Mouse (Mus musculus): Measurements from ENCODE around the gene Slc1a5.

Gene Slc1a5

DNA sequence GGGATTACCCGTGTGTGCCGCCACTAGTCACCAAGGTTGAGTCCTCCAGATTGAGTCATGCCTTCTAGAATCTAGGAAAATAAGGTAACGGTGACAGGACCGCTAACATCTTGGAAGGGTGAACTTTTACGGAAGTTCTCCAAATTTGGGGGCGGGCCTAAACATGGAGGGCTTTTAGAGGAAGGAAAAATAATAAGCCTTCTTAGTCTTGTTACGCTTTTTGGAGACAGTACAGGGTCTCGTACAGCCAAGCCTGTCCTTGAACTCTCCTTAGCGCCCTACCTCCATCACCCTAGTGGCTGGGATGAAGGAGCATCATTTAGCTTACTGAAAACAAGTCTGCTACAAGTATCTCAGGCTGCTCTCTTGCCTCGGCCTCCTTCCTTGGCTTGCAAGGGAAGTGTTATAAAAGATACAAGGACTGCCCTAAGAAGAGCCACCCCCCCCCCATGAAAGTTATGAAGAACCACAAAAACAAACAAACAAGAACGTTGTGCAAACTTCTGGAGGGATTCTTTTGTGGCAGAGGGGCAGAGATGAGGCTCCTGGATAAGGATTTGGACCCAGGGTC, 1.5 kb downstream of the Slc1a5 start:
- no peak for DNase-seq (ENCODE audit: low spot score in 2 of 2)

GRCm38 (mm10) chr7:16783224-16783688, 2.1 kb downstream of the Slc1a5 start:
- DNase-seq (ENCODE audit: low spot score in 2 of 2) = peak; percentile 32 to 47

- DNase-seq (ENCODE audit: low spot score in 2 of 2) = peak; percentile 42 to 66
These were observed 2.7 kb downstream of the Slc1a5 start for GRCm38 (mm10) chr7:16783758-16784415.

GRCm38 (mm10) chr7:16784498-16784976, 3.4 kb downstream of the Slc1a5 start:
- no peak for DNase-seq (ENCODE audit: low spot score in 2 of 2)

GRCm38 (mm10) chr7:16785541-16786083, 4.5 kb downstream of the Slc1a5 start:
- DNase-seq (ENCODE audit: low spot score in 2 of 2) = peak in 1 of 2 experiments; percentile 15

DNA sequence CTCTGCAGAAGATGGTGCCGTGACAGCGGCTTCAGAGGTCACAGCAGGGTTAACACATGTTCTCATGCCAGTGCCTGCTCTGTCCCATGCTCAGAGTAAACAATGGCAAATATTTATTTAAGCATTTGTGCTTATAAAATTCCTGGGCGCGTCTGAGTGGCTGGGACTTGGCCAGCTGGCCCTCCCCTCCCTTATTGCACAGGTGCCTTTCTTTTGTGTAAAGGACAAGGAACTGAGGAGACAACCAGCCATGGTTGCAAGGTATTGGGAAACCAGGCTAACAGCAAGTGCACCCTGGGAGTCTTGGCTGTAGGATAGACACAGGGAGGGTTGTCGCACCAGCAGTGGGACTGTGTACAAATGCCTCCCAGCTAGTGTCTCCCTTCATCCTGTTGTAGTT, 11.2 kb downstream of the Slc1a5 start:
- no peak for DNase-seq (ENCODE audit: low spot score in 2 of 2)

DNA sequence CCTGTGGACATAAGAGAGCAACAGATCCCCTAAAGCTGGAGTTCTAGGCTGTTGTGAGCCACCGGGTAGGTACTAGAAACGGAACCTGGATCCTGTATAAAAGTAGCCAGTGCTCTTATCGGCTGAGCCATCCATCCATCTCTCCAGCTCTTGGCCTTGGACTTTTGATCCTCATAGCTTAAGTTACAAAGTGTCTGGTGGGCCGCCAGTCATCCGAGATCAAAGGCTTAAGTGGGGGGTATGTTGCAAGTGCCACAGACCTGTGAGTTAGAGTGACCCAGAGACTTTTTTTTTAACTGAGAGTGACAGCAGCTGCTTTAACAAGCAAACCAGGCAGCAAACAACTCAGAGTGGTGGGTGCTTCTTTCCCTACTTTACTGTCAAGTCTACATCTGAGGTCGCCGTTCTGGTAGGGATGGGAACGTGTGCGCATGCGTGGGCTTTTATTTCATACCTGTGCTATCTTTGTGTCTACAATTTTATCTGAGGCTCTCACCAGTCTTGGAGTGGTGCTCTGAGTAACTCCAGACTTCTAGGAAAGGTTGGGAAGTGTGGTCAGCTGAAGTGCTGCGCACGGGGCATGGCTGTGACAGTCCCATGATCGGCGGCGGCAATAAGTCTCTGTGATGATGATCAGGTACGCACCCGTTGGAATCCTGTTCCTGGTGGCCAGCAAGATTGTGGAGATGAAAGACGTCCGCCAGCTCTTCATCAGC, 12.0 kb downstream of the Slc1a5 start:
- DNase-seq (ENCODE audit: low spot score in 2 of 2) = no peak

GRCm38 (mm10) chr7:16794886-16795285, 13.7 kb downstream of the Slc1a5 start:
- DNase-seq (ENCODE audit: low spot score in 2 of 2) = no peak

GRCm38 (mm10) chr7:16804409-16805028, 23.4 kb downstream of the Slc1a5 start:
- DNase-seq (ENCODE audit: low spot score in 2 of 2) = no peak

DNA sequence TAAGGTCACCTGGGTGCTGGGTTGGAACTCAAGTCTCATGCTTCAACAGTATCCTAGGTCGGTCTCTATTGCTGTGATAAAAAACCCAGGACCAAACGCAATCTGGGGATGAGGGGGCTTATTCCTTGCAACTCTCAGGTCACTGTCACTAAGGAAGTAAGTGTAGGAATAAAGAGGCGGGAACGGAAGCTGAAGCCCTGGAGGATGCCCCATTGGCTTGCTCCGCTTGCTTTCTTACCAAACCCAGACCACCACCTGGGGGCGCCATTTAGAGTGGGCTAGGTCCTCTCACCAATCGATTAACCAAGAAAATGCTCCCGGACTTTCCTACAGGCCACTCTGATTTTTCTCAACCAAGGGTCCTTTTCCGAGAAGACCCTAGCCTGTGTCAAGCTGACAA, 26.8 kb downstream of the Slc1a5 start:
- no peak for DNase-seq (ENCODE audit: low spot score in 2 of 2)

DNA sequence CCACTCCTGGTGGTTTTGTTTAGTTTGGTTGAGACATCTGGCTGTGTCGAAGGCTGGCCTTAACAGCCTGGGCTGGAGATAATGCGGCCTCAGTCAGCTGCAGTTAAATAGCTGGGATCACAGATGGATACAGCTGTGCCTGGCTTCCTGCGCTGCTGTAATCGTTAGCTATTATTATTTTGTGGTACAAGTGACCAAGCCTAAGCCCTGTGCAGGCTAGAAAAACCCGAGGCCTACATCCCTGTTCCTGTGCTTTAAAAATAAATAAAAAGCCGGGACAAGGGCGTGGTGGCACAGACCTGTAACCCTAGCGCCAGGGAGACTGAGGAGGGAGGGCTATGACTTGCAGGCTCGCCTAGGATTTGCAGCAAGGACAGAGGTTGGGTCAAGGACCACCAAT, 27.5 kb downstream of the Slc1a5 start:
- DNase-seq (ENCODE audit: low spot score in 2 of 2) = peak; percentile 36 to 41

DNA sequence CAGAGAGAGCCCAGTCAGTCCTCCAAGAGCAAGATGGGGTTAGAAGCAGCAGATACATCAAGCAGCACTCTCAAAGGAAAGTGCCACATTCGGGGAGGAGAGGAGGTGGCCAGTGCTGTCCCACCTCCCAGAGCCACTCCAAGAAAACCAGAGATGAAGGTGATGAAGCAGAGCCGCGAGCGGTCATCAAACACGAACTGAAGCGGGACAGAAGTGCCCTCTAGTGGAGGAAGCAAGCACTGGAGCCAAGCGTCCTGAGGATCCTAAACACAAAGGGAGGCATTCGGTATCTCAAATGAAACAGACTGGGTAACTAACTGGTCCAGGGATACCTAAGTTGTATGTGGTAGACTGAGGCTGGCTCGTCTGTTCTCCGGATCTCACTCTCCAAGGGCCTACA, 28.6 kb downstream of the Slc1a5 start:
- peak in 1 of 2 experiments; percentile 76 for DNase-seq (ENCODE audit: low spot score in 2 of 2)

- DNase-seq (ENCODE audit: low spot score in 2 of 2) = no peak
These were observed 29.3 kb downstream of the Slc1a5 start for GRCm38 (mm10) chr7:16810399-16810919.

- DNase-seq (ENCODE audit: low spot score in 2 of 2) = no peak
These were observed 29.9 kb downstream of the Slc1a5 start for GRCm38 (mm10) chr7:16810920-16811648.

DNA sequence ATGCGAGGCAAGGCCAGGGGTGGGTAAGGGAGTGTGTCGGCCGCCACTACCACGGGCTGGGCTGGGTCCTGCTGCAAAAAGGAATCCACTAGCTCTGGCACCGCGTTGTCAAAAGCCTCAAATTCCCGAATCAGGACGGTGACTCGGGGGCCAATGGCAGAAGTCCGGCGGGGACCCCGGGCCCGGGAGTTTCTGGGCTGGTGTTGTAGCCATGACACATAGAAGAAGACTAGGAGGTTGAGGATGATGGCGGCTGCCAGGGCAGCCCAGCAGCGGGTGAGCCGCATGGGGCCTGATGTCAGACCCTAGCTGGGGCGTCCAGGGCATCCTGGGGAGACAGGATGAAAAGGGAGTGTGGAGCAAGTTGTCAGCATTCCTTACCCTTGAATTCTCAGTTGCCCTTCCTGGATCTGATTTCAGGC, 30.5 kb downstream of the Slc1a5 start:
- no peak for DNase-seq (ENCODE audit: low spot score in 2 of 2)

DNA sequence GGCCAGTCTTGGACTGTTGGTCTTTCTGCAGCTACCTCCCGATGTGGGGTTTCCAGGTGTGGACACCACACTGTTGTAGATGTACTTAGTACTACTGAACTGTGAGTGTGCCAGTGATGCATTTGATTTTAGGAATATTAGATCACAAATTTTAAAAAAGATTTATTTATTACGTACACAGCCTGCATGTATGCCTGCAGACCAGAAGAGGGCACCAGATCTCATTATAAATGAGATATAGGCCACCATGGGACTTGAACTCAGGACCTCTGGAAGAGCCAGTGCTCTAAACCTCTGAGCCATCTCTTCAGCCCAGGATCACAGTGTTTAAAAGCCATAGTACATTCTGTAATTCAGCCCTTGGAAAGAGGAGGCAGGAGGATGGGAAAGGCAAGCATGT, 31.4 kb downstream of the Slc1a5 start:
- DNase-seq (ENCODE audit: low spot score in 2 of 2) = no peak

GRCm38 (mm10) chr7:16815351-16815941, 34.3 kb downstream of the Slc1a5 start, which contains the start of gene Strn4:
Gene Strn4 (plus strand): TSS chr7:16815889.
- no peak for DNase-seq (ENCODE audit: low spot score in 2 of 2)

DNA sequence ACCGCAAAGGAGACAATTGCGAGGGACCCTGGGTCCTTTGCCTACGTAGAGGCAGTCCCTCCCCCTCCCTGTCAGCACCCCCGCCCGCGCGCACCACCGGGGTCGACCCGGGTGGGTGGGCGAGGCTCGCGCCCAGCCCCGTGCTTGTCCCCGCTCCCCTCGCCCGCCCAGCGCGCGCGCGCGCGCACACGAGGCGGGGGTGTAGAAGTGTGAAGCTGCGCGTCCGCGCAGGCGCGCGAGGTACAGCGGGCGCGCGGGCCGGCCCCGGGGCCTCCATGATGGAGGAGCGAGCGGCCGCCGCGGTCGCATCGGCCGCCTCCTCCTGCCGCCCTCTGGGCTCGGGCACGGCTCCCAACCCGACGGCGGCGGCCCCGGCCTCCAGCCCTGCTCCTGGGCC, 34.9 kb downstream of the Slc1a5 start:
- peak; percentile 77 to 86 for DNase-seq (ENCODE audit: low spot score in 2 of 2)

DNA sequence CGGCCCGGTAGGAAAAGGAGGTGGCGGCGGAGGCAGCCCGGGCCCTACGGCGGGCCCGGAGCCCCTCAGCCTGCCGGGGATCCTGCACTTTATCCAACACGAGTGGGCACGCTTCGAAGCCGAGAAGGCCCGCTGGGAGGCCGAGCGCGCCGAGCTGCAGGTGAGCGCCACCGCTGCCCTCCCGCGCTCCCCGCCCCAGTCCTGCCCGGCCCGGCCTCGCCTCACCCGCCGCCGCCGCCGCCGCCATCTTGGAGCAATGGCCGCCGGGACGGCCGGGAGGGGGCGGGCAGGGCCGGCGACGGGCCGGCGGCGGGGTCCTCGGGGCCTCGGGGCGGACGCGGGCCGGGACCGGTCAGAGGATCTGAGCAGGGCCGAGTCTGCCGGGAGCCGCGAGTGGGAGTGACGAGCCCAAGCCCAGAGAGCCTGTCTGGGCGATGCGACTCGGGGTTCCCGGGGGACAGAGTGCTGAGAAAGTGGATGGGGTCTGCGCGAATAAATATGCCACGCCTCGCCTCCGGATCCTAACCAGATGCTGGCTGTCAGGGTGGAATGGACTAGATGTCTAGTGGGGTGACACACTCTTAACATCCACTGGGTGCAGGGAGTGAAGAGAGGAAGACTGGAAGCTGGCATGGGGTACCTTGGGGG, 35.5 kb downstream of the Slc1a5 start, which contains the start of gene Fkrp:
TSS of gene Fkrp (minus strand) at position 258 of the 648 bp plus-strand sequence.
- peak; percentile 50 to 53 for DNase-seq (ENCODE audit: low spot score in 2 of 2)

DNA sequence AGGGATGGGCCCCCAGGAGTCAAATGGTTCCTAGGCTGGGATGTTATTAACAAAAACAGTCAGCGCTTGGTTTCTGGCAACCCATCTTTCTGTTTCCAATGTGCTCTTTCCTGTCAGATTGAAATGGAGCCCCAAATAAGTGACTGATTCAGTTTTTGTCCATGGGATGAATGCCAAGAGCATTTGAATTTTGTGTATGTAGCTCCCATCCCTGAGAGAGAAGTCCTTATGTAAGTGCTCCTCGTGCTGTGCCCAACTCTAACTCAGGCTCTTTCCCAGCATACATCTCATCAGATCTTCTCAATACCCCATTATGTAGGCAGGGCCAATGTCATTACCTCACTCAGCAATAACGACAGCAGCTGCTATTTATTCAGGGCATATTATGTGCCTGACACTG, 36.6 kb downstream of the Slc1a5 start:
- no peak for DNase-seq (ENCODE audit: low spot score in 2 of 2)

Data from heart, adult 9 months (tissue).